Mouse (Mus musculus): ENCODE measurements at regions not wholly inside any gene's neighbourhood (a gene's known extent, or its start where the extent isn't known, plus 50 kb on each side); places are given as distances from the start of the nearest gene placed in this dataset.

- TF ChIP-seq POLR2A (IDR thresholded peaks at IDR 0.05; ENCODE audit: low read depth, low read length) (no peak), CTCF (IDR thresholded peaks at IDR 0.05; ENCODE audit: extremely low read depth, insufficient read length, insufficient replicate concordance, low read depth, low read length) (no peak)
Observed at GRCm38 (mm10) chr12:86818201-86818600, 66.4 kb downstream of the Irf2bpl start.

All from small intestine, adult 2 months (tissue).